Mouse (Mus musculus) olfactory bulb, adult 2 months (tissue): ENCODE data around the gene Hsd3b6. TPM values are rescaled to one million over a fixed set of nuclear protein-coding genes. Genes with fewer than 3 reads are reported as not detected.

Experiments
- H3K27ac ChIP-seq: fragments of 200-500 bp; 2 replicates; pipeline ENCODE4 v1.5.1; 2012; ENCODE audit warnings: low read depth, low read length; ENCODE audit not compliant: insufficient read depth
- H3K4me1 ChIP-seq: fragments of 200-500 bp; 2 replicates; pipeline ENCODE4 v1.6.1; 2012; ENCODE audit warnings: low read length; ENCODE audit not compliant: control insufficient read depth, insufficient read depth
- H3K4me3 ChIP-seq: fragments of 200-500 bp; 2 replicates; pipeline ENCODE4 v1.5.1; 2012; ENCODE audit warnings: mild to moderate bottlenecking, low read depth, low read length, moderate library complexity; ENCODE audit not compliant: insufficient read depth
- CTCF ChIP-seq: fragments of 200-500 bp; IDR thresholded peaks from 2 replicates; pipeline ENCODE4 v1.5.1; 2012; ENCODE audit warnings: low read depth, mild to moderate bottlenecking, low read length, moderate library complexity; ENCODE audit not compliant: insufficient read depth
- POLR2A ChIP-seq: fragments of 200-500 bp; IDR thresholded peaks from 2 replicates; pipeline ENCODE4 v1.6.1; 2012; ENCODE audit warnings: mild to moderate bottlenecking, low read depth, low read length, moderate library complexity; ENCODE audit not compliant: insufficient read depth
- WGBS: fragments of 180-500 bp; shearing (Covaris S2); methylation state at CpG from one replicate; pipeline ENCODE4 v1.1.7; 2018; 5-methylcytosine and 5-hydroxymethylcytosine counted together
- polyA plus RNA-seq: library from polyadenylated mRNA; stranded (reverse); fragments of >200 nt; gene quantifications from 2 replicates; pipeline ENCODE4 v1.2.4, GENCODE M21; 2012; ENCODE audit warnings: low replicate concordance; ENCODE audit not compliant: missing spikeins, insufficient read depth, insufficient read length

Gene Hsd3b6
- not detected in 2 replicates for polyA plus RNA-seq

GRCm38 (mm10) chr3:98814101-98814670 is at the start of gene Hsd3b6:
Gene Hsd3b6, minus strand, starts transcription at chr3:98814443.
- TF ChIP-seq CTCF (no peak), POLR2A (no peak)
- Histone ChIP-seq H3K27ac (no peak within 1 kb of the TSS), H3K4me1 (0 out of 2 replicates have a peak, but pooled peaks cover 4% of the 10 kb centered on the region), H3K4me3 (no peak within 1 kb of the TSS)
- 68% methylated on average over 6 of the region's 6 CpGs for WGBS

- no peak overlapping the region for H3K4me3 ChIP-seq
- 90% methylated on average over 1 of the region's 1 CpGs for WGBS
- TF ChIP-seq CTCF, result no peak
- TF ChIP-seq POLR2A, result no peak
These were observed 48.6 kb upstream of the Hsd3b6 start for GRCm38 (mm10) chr3:98862800-98863199.

GRCm38 (mm10) chr3:98859576-98859975 is 45.3 kb upstream of the Hsd3b6 start, which contains the start of gene Hsd3b1:
Gene Hsd3b1, minus strand, starts transcription at chr3:98859794.
- H3K4me1 ChIP-seq, result no peaks in the 10 kb centered on the region
- H3K27ac ChIP-seq, result no peak within 1 kb of the TSS
- H3K4me3 ChIP-seq, result no peak within 1 kb of the TSS
- no peak for TF ChIP-seq POLR2A
- no peak for TF ChIP-seq CTCF
- 91% methylated on average over 3 of the region's 3 CpGs for WGBS

More at GRCm38 (mm10) chr3:98862800-98863199, 48.6 kb upstream of the Hsd3b6 start:
- H3K4me1 ChIP-seq, result no peaks in the 10 kb centered on the region
- H3K27ac ChIP-seq, result no peak overlapping the region

- 94% methylated on average over 2 of the region's 2 CpGs for WGBS
- TF ChIP-seq CTCF, result no peak
- no peak for TF ChIP-seq POLR2A
- H3K27ac ChIP-seq, result no peak overlapping the region
- H3K4me1 ChIP-seq, result no peaks in the 10 kb centered on the region
- no peak overlapping the region for H3K4me3 ChIP-seq
These were observed 43.8 kb upstream of the Hsd3b6 start for GRCm38 (mm10) chr3:98858051-98858450.

- TF ChIP-seq POLR2A, result no peak
- no peak for TF ChIP-seq CTCF
- 77% methylated on average over 1 of the region's 1 CpGs for WGBS
- no peak overlapping the region for H3K4me3 ChIP-seq
- no peak overlapping the region for H3K27ac ChIP-seq
- no peaks in the 10 kb centered on the region for H3K4me1 ChIP-seq
These were observed 42.6 kb upstream of the Hsd3b6 start for GRCm38 (mm10) chr3:98856892-98857291.

GRCm38 (mm10) chr3:98855160-98855559 is 40.9 kb upstream of the Hsd3b6 start:
- no peak for TF ChIP-seq POLR2A
- no peak for TF ChIP-seq CTCF
- 85% methylated on average over 3 of the region's 3 CpGs for WGBS
- Histone ChIP-seq H3K27ac (no peak overlapping the region), H3K4me1 (no peaks in the 10 kb centered on the region), H3K4me3 (no peak overlapping the region)

GRCm38 (mm10) chr3:98853685-98854084 is 39.4 kb upstream of the Hsd3b6 start:
- TF ChIP-seq POLR2A, result no peak
- TF ChIP-seq CTCF, result no peak
- H3K27ac ChIP-seq, result no peak overlapping the region
- H3K4me3 ChIP-seq, result no peak overlapping the region
- WGBS, result 9% methylated on average over 1 of the region's 1 CpGs
- H3K4me1 ChIP-seq, result no peaks in the 10 kb centered on the region

GRCm38 (mm10) chr3:98853051-98853450 is 38.8 kb upstream of the Hsd3b6 start:
- Histone ChIP-seq H3K27ac (no peak overlapping the region), H3K4me3 (no peak overlapping the region), H3K4me1 (no peaks in the 10 kb centered on the region)
- WGBS, result 81% methylated on average over 3 of the region's 3 CpGs
- no peak for TF ChIP-seq CTCF
- TF ChIP-seq POLR2A, result no peak

- WGBS, result 90% methylated on average over 6 of the region's 6 CpGs
- no peaks in the 10 kb centered on the region for H3K4me1 ChIP-seq
- H3K27ac ChIP-seq, result no peak overlapping the region
- TF ChIP-seq POLR2A, result no peak
- no peak for TF ChIP-seq CTCF
- no peak overlapping the region for H3K4me3 ChIP-seq
These were observed 38.4 kb upstream of the Hsd3b6 start for GRCm38 (mm10) chr3:98852631-98853030.
